Mouse (Mus musculus): Measurements from ENCODE around the gene Aloxe3.

DNA sequence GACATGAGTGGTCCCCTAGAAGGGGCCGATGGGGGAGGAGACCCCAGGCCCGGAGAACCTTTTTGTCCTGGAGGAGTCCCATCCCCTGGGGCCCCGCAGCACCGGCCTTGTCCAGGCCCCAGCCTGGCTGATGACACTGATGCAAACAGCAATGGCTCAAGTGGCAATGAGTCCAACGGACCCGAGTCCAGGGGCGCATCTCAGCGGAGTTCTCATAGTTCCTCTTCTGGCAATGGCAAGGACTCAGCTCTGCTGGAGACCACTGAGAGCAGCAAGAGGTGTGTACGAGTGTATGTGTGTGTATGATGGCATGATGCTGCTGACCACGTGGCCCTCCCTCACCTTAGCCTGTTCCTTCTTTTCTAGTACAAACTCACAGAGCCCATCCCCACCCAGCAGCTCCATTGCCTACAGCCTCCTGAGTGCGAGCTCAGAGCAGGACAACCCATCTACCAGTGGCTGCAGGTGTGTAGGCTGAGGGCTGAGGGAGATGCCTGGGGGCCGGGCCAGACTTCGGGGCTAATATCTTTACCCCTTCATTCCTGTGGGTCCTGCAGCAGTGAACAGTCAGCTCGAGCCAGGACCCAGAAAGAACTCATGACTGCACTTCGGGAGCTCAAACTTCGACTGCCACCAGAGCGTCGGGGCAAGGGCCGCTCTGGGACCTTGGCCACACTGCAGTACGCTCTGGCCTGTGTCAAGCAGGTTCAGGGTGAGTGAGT, 24.9 kb upstream of the Aloxe3 start:
- TF ChIP-seq CTCF (IDR thresholded peaks at IDR 0.05; ENCODE audit: borderline replicate concordance, insufficient read depth, low read depth, low read length) = no peak
- no peak for TF ChIP-seq POLR2A (IDR thresholded peaks at IDR 0.05; ENCODE audit: borderline replicate concordance, insufficient read depth, low read length)

All from cerebellum, adult 2 months (tissue).